Mouse (Mus musculus) layer of hippocampus, postnatal 14 days (tissue): ENCODE data around the gene Kcnj8. TPM values are rescaled to one million over a fixed set of nuclear protein-coding genes. Genes with fewer than 3 reads are reported as not detected.
A peak's percentile ranks its signal among the peaks of the same experiment; 100 is the strongest.
"Not testable (repeated sequence)": the region's sequence is repeated elsewhere in the genome, so short reads cannot be mapped to it uniquely, and the experiment has no call there.

ENCODE experiments used
- DNase-seq, 2 experiments: peaks; one replicate each; pipeline ENCODE4 v3.0.0; 2021 to 2022; ENCODE audit warnings: low spot score in 2 of 2, mixed read lengths in 1 of 2
- total RNA-seq, 2 experiments: library from RNA; stranded (reverse); gene quantifications; 2 replicates each; pipeline ENCODE4 v1.2.3; 2021

Gene Kcnj8
- total RNA-seq, 2 experiments from 2014 or later, result 2.8 to 4.1 TPM

GRCm38 (mm10) chr6:142551482-142551881, 19.9 kb downstream of the Kcnj8 start:
- no peak for DNase-seq

GRCm38 (mm10) chr6:142550871-142551270, 20.5 kb downstream of the Kcnj8 start:
- DNase-seq, result no peak

DNA sequence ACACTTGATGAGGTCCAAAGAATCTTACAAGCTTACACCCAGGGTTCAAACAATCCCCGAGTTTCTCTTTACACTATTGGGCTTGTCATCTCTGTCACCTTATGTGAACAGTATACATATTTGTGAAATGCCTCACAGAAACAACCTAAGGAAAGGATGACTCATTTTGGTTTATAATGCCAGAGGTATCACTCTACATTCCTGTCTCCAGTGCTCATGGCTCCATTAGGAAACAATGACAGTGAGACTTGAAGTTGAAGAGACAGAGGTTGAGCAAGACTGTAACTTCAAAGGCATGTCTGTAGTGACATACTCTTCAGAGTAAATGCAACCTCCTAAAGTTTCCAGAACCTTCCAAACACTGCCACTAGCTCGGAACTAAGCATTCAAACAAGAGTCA, 23.0 kb downstream of the Kcnj8 start:
- no peak for DNase-seq

GRCm38 (mm10) chr6:142545132-142545531, 26.3 kb downstream of the Kcnj8 start:
- DNase-seq, result no peak

GRCm38 (mm10) chr6:142543648-142544047, 27.8 kb downstream of the Kcnj8 start:
- DNase-seq, result no peak

GRCm38 (mm10) chr6:142542800-142543175, 28.6 kb downstream of the Kcnj8 start:
- no peak for DNase-seq

DNA sequence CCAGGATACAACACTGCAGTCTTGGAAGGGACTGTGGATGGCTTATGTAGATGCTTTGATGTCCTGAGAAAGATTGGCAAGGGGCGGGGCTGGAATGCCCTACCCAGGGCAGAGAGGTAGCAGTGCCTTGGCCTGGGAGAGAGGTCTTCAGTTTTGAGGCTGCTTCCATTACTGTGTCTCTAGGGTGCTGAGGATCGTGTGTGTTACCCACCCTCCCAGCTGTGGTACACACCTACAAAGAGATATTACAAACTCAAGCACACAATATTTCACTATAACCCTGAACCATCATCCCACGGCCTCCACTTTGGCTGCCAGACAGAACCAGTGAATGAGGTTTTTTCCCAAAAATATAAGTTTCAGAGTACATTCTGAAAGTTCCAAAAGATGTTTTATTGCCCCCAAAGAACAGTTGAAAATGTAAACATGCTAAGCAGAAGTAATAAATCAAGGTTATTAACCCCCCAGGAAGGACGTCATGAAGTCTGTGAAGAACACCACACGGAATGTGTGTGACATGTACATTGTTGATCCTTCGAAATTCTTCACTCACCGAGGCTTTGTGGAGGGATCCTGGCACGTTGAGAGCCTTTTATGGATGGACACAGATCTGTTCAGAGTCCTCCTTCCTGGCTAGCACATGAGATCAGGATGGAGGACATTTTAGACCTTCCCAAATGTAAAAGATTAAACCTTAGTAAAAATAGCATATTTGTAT, 29.2 kb downstream of the Kcnj8 start:
- DNase-seq, result no peak

DNA sequence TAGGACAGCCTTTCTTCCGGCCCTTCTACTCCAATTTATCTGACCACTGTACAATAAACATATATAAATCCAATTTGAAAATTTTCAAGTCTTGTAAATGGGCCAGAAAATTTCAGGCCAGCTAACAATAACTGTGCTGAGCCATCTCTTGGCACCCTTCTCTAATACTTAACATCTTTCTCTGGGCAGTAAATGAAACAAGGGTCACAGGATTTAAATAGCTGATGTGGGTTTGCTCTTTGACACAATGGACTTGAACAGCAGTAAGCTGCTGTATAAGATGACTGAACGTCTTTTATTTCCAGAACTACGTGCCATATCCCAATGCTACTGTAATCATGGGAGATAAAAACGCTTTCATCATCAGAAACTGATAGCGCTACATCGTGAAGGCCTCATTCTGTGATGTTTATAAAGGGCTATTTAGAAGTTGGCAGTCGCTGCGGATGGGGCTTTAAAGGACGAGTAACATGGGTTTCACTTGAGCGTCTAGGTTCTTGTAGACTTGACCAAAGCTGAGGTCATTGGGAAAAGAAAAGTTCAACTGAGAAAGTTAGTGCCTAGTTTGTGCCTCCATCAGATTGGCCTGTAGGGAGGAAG, 30.8 kb downstream of the Kcnj8 start:
- no peak for DNase-seq

GRCm38 (mm10) chr6:142540131-142540530, 31.3 kb downstream of the Kcnj8 start:
- no peak for DNase-seq

GRCm38 (mm10) chr6:142538503-142538902, 32.9 kb downstream of the Kcnj8 start:
- DNase-seq, result no peak

GRCm38 (mm10) chr6:142533412-142533811, 38.0 kb downstream of the Kcnj8 start:
- no peak for DNase-seq

DNA sequence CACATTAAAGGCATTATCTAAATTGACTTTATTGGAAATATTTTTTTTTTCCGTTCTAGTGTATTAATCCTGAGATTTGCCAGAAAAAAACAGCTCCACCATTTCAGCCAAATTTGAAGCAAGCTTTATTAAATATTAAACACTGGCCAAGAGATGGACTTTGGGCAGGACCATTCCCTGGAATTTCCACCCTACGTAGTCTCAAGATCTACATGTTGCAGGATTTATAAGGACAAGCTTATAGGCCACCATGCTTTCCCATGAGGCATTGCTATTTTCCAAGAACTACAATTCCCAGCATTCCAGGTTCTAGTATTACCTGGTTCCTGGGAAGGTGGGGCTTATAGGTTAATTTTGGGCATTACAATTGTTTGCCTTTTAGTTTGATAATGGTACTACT, 38.7 kb downstream of the Kcnj8 start:
- DNase-seq, result no peak

DNA sequence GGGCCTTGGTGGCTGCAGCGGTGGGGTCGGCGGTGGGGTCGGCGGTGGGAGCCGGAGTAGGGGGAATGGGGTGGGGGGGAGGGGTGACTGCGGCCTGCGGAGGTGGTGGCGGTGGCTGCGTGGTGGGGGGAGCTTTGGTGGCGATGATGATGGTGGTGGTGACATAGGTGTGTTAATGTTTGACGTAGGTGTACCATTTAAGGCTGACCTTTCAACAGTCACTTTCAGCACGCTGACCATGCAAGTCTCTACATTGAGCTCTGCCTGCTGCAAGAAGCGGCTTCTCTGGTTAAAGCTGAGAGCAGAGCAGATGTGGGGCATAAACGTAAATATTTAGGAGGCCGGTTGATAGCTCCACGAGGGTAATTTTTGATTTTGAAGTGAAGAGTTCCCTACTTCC, 39.3 kb downstream of the Kcnj8 start:
- DNase-seq, result no peak

DNA sequence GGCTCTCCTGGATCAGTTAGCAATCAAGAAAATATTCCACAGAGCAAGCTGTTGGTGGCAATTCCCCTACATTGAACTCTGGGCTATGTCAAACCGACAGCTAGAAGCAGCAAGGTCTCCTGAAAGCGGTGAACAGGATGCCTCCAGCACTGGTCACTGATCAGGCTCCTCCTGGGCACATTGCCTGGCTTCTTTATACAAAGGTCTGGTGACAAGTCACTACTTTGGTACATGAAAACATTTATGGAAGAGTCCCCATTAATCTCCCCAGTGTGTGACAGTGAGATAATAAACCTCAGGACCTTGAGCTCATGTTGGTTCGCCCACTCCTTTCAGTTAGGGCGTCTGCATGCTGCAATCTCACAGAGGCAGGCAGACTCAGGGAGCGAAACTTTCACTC, 41.0 kb downstream of the Kcnj8 start:
- DNase-seq, result no peak

- DNase-seq, result no peak
These were observed 41.7 kb downstream of the Kcnj8 start for GRCm38 (mm10) chr6:142529680-142530079.

GRCm38 (mm10) chr6:142527931-142528562, 43.4 kb downstream of the Kcnj8 start:
- DNase-seq, result no peak

GRCm38 (mm10) chr6:142524635-142525308, 46.6 kb downstream of the Kcnj8 start:
- peak; percentile 67 to 77 for DNase-seq

GRCm38 (mm10) chr6:142521591-142522110, 49.8 kb downstream of the Kcnj8 start:
- DNase-seq, result no peak

- peak; percentile 23 to 51 for DNase-seq
These were observed 52.3 kb downstream of the Kcnj8 start for GRCm38 (mm10) chr6:142519110-142519509.

DNA sequence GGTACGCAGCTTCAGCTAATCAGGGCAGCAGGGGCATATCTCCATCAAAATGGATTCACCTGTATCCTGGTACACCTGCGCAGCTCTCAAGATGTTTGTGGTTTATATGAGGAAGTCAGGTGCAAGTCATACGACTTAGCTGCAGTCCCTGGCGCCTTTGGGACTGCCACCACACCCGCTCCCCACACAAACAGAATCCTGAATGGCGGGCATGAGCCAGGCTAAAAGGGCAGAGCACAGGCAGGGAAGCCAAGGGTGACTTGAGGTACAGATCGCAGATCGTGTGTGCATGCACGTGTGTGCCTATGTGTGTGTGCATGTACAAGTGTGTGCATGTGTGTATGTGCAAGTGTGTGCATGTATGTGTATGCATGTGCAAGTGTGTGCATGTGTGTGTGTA, 56.0 kb downstream of the Kcnj8 start:
- not testable (repeated sequence) for DNase-seq

DNA sequence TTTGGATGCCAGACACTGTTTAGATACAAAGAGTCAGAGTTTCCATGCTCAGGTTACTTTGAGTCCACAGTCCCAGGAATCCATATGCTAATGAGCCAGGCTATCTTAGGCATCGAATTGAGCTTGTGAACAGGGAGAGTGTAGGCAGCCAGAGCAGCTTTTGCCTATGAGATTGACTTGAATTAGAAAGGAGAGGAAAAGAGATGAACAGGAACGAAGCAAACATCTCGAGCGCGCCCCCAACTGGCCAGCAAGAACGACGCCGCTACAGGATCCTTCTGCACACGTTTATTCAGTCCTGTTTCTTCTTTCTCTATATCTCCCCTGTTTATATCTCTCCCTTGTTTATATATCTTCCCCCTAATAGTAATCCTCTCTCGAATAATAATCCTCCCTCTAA, 56.5 kb downstream of the Kcnj8 start:
- peak; percentile 53 to 64 for DNase-seq
